Mouse (Mus musculus) c-Kit-negative CD71-positive TER-119-positive erythroid progenitor cells, embryonic 14.5 days (primary cell): ENCODE measurements around the gene Gm49486.

Source experiments
- DNase-seq: peaks from one replicate; pipeline ENCODE4 v3.0.0-alpha.2; 2013; ENCODE audit warnings: low read depth, low spot score

Gm49486 gene

DNA sequence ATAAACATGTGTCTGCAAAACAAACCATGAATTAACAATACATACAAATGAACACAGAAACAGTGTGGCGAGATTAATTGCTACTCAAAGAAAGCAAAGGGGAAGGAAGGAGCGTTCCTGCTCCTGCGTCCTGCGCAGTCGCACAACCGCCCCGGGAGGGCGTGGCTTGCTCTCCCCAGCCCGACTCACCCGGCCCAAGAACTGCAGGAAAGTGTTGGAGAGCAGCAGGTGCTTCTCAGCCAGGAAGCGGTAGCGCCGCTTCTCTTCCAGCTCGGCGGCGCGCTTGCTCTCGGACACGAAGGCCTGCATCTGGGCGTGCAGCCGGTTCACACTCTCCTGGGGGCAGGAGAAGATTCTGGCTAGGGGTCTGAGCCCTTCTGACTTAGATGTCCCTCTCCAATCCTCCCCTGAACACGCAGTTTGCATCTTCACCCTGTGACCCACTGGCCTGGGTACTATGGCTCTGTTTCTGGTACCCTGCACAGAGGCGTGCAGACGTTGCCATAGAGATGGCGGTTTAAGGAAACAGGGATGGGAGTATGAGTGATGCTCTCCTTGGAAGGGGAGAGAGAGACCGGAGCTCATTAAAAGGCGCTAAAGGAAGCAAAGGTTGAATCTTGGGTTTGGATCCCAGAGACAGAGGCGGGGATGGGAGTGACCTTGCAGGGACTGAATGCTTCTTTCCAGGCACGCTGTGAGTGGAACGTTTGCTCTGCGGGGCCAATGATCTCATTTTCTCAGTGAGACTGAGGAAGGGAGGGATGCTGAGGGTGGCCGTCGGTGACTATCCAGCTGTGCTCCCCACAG is 41.3 kb downstream of the Gm49486 start:
- no peak for DNase-seq

- DNase-seq, result no peak
These were observed 42.0 kb downstream of the Gm49486 start for GRCm38 (mm10) chr15:79271124-79271746.

GRCm38 (mm10) chr15:79273020-79273419 is 43.8 kb downstream of the Gm49486 start:
- DNase-seq, result no peak

- no peak for DNase-seq
These were observed 48.5 kb downstream of the Gm49486 start for GRCm38 (mm10) chr15:79277728-79278127.

GRCm38 (mm10) chr15:79280209-79280608 is 51.0 kb downstream of the Gm49486 start:
- peak; percentile 40 for DNase-seq

GRCm38 (mm10) chr15:79280850-79281249 is 51.7 kb downstream of the Gm49486 start:
- no peak for DNase-seq

- peak; percentile 57 for DNase-seq
These were observed 52.2 kb downstream of the Gm49486 start for GRCm38 (mm10) chr15:79281389-79281788.

DNA sequence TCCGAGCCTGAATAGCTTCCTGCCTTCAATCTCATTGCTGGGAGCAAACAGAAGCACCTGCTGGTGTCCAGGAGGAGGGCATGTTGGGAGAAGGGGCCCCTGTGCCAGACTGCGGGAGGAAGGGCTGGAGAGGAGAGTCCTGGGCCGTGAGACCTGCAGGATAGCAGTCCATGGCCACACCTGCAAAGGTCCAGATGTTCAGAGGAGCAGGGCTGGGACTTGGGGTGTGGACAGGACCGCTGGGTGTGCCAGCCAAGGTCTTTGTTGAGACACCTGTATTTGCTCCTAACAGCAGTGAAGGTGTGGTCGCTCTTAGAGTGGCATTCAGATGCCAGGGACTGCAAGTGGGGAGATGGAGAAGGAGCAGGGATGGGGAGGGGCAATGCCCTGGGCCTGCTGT is 53.2 kb downstream of the Gm49486 start:
- no peak for DNase-seq

DNA sequence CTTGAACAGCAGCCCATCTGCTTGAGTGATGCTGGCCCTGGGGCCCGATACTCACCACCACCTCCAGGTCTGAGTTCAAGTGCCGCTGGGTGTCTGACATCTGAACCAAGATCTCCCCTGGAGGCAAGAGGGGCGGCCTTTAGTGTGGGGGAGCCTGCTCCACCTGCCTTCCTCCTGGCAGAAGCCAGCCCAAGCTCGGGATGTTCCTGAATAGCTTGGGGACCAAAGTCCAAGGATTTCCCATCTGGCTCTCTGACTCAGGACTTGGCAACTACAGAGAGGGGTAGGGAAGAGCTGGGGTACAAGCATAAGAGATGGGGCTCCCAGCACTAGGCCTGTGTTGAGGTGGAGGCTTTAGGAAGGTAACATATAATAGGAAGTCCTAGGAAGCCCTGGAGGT is 54.2 kb downstream of the Gm49486 start:
- no peak for DNase-seq

DNA sequence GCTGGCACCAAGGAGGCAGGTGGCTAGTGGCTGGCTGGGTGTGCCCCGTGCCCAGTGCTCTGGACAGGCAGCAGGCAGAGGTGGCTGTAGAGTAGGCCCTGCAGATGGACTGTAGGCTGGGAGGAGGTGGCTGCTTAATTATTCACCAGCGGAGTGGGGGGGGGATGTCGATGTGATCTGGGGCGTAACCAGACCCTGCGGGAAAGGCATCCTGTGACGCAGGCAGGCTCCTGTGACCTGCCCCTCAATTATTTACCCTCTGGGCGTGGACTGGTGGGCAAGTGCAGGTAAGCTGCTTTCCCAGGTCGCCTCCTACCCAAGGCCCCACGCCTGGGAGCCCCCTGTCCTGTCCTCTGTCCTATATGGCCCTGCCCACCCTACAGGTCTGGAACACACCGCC is 56.2 kb downstream of the Gm49486 start, which contains the start of gene Baiap2l2:
Baiap2l2 (minus strand) TSS at position 139 of the 400 bp plus-strand sequence.
- no peak for DNase-seq

DNA sequence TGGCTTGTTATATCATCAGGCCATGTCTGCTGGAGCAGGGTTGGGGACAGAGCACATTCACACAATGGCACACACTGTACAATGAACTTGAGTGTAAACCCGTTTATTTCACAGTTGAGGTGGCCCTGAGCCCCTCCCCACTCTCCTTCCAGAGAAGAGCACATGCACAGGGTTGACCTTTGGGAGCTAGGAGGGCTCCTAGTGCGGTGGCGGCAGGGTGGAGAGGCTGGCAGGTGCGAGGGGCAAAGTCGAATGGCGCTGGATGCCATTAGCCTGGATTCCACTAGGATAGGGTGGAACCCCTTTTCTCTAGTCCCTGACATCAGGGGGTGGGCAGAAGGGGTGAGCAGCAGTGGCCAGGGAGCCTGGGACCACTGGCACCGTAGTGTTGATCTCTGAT is 57.0 kb downstream of the Gm49486 start:
- no peak for DNase-seq

DNA sequence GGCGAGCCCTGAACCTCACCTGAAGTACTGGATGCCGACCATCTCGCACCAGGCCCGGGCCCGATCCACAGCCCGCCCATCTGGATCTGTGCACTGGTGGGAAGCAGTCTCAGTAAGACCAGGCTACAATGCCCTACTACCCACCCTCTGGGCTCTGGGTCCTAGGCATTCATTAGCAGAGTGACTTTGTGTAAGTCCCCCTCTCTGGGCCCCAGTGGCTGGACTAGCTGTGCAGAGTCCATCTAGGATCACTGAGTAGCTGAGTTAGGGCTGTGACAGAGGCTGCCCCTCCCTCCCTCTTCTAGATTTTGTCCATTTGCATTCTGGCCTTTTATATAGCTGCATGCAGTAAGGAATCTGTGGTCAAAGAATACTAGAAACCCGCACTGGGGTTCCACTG is 57.9 kb downstream of the Gm49486 start:
- DNase-seq, result no peak

- DNase-seq, result no peak
These were observed 59.2 kb downstream of the Gm49486 start for GRCm38 (mm10) chr15:79288387-79288786.

DNA sequence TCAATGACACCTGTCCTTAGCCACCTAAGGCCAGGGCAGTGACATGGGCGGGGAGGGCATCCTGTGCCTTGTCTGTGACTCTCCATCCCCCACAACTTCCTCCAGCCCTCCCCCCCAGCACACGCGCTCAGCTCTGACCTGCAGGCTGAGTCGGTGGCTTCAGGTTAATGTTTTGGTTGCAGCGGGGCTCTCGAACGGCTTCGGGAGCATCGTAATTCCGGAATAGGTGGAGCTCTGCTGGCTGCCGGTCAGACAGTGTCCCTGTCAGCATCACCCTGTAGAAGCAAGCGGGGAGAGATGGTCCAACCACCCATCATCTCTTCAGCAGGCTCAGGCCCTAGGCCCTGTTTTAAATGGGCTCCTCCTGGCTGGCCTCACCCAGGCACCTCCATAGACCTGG is 60.2 kb downstream of the Gm49486 start:
- DNase-seq, result no peak

- no peak for DNase-seq
These were observed 61.1 kb downstream of the Gm49486 start for GRCm38 (mm10) chr15:79290340-79290739.

- no peak for DNase-seq
These were observed 63.6 kb downstream of the Gm49486 start for GRCm38 (mm10) chr15:79292779-79293178.

DNA sequence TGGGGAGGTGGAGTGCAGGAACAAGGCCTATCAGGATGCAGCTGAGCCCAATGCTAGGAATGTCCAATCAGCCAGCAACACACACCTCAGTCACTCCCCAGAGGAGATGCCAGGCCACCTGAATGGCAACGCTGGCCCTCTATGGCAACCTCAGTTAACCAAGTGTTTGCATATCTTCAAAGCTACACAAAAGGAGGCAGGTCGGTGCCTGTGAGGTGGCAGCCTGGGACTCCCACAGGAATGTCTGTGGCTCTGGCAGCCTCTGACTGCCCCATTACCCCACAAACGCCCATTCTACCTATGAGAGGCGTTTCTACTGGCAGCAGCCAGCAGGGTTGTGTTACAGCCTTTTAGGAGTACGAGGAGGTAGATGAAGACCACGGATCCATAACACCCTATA is 69.4 kb downstream of the Gm49486 start:
- DNase-seq, result no peak

- DNase-seq, result no peak
These were observed 70.5 kb downstream of the Gm49486 start for GRCm38 (mm10) chr15:79299563-79300155.

DNA sequence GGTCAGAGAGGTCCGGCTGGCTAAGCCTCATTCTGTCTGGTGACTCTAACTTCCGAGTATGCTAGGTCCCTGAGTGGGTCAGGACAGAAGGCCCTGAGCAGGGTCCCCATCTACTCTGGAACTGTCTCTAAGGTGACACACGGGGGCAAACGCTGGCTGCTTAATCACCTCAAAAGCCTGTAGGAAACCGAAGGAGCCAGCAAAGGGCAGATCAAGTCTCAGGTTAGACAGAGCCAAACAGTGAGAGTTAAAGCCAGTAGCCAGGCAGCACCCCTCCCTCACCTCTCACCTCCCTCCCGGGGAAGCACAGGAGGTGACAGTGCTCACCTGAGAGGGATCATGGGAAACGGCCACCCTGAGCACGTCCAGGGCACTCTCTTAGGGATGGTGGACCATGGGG is 74.5 kb downstream of the Gm49486 start:
- no peak for DNase-seq

DNA sequence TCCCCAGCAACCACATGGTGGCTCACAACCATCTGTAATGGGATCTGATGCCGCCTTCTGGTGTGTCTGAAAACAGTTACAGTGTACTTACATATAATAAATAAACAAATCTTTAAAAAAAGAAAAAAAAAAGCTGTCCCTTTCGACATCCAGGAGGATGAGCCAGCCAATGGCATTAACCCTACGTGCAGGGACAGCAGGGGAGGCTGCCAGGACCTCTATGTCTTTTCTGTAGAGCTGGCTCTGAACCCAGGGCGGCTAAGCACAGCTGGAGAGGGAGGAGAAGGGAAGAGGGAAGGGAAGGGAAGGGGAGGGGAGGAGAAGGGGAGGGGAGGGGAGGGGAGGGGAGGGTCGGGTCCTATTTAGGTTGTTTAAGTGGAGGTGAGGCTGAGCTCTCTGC is 75.6 kb downstream of the Gm49486 start:
- no peak for DNase-seq

DNA sequence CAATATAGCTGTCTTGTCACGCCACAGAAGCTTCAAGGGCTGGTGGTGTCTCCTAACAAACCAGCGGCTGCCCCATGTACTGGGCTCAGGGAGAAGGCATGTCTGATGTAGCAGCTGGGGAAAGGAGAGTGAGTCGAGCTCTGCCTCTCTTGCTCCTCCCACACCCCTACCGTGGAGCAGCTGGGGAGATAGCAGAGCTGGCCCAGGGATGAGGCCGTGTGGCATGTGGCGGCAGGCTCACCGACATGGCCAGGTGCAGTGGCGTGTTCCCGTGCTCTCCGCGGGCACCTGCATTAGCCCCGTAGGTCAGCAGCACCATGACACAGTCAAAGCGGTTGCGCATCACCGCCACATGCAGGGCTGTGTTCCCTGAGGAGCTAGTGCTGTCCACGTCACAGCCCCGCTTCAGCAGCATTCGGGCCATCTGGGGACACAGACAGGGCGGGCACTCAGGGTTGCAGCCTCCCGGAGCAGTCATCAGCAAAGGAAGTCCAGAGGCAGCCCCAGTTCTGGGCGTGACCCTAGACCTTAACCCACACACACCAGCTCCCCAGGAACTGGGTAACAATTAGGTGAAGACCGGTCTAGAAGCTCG is 76.9 kb downstream of the Gm49486 start:
- DNase-seq, result no peak
